Mouse (Mus musculus) liver, embryonic 16.5 days (tissue): ENCODE results near the gene Cyb5d1. TPM values are rescaled to one million over a fixed set of nuclear protein-coding genes. Genes with fewer than 3 reads are reported as not detected.
"Not testable (repeated sequence)": the region's sequence is repeated elsewhere in the genome, so short reads cannot be mapped to it uniquely, and the experiment has no call there.

Experiments
- ATAC-seq: fragments of 200-750 bp; cut with Nextera tagmentation; 2 replicates; pipeline ENCODE4 v1.8.0; 2017; ENCODE audit warnings: low read depth, mild to moderate bottlenecking, moderate number of reproducible peaks, moderate library complexity
- H3K27ac ChIP-seq: fragments of 300-500 bp; sonication (generic); 2 replicates; pipeline ENCODE4 v1.5.1; 2014; ENCODE audit warnings: mild to moderate bottlenecking, low read length
- H3K27me3 ChIP-seq: fragments of 300-500 bp; sonication (generic); 2 replicates; pipeline ENCODE4 v1.6.1; 2014; ENCODE audit warnings: low read depth, low read length, mixed read lengths; ENCODE audit not compliant: control insufficient read depth, insufficient read depth
- H3K36me3 ChIP-seq: fragments of 300-500 bp; sonication (generic); 2 replicates; pipeline ENCODE4 v1.6.1; 2014; ENCODE audit warnings: mild to moderate bottlenecking; ENCODE audit not compliant: control insufficient read depth, insufficient read depth
- H3K4me1 ChIP-seq: fragments of 300-500 bp; sonication (generic); 2 replicates; pipeline ENCODE4 v1.6.1; 2014; ENCODE audit warnings: low read depth, low read length, mixed read lengths; ENCODE audit not compliant: control insufficient read depth
- H3K4me2 ChIP-seq: fragments of 300-500 bp; sonication (generic); 2 replicates; pipeline ENCODE4 v1.6.1; 2014; ENCODE audit warnings: low read depth, low read length, mixed read lengths
- H3K4me3 ChIP-seq: fragments of 300-500 bp; sonication (generic); 2 replicates; pipeline ENCODE4 v1.5.1; 2014; ENCODE audit warnings: low read depth, mild to moderate bottlenecking, low read length
- H3K9ac ChIP-seq: fragments of 300-500 bp; sonication (generic); 2 replicates; pipeline ENCODE4 v1.6.1; 2014; ENCODE audit warnings: low read depth, low read length
- H3K9me3 ChIP-seq: fragments of 300-500 bp; sonication (generic); replicated peaks from 2 replicates; pipeline ENCODE4 v1.6.1; 2016; ENCODE audit warnings: low read length; ENCODE audit not compliant: control insufficient read depth
- WGBS: fragments of 180-500 bp; shearing (Covaris S2); extraction: QIAGEN DNeasy Blood & Tissue Kit; methylation state at CpG from one replicate; pipeline ENCODE4 v1.1.7; 2014; ENCODE audit not compliant: insufficient replicate concordance; 5-methylcytosine and 5-hydroxymethylcytosine counted together
- polyA plus RNA-seq: library from polyadenylated mRNA; unstranded; fragments of >200 nt; fragmentation: Nextera tagmentation; extraction: Ambion mirVana; gene quantifications from 2 replicates; pipeline ENCODE4 v1.2.1, GENCODE M21; 2015

Gene Cyb5d1
- polyA plus RNA-seq, 1 experiment from 2014 or later: 9.9 TPM

GRCm38 (mm10) chr11:69400083-69400850 is 4.8 kb upstream of the Cyb5d1 start:
- H3K4me3 ChIP-seq: no peak overlapping the region
- H3K36me3 ChIP-seq: peaks cover 9% of the 10 kb centered on the region

GRCm38 (mm10) chr11:69399201-69400082 is 4.0 kb upstream of the Cyb5d1 start:
- H3K4me1 ChIP-seq: peaks cover 30% of the 10 kb centered on the region
- H3K9me3 ChIP-seq: no peaks in the 10 kb centered on the region
- no peak overlapping the region for H3K9ac ChIP-seq
- peaks cover 9% of the 10 kb centered on the region for H3K36me3 ChIP-seq
- WGBS: 75% methylated on average over 65 of the region's 66 CpGs
- no peaks in the 10 kb centered on the region for H3K27me3 ChIP-seq
- ATAC-seq: no peak
- no peak overlapping the region for H3K4me3 ChIP-seq
- no peak overlapping the region for H3K4me2 ChIP-seq
- no peak overlapping the region for H3K27ac ChIP-seq

More at GRCm38 (mm10) chr11:69400083-69400850, 4.8 kb upstream of the Cyb5d1 start:
- no peak overlapping the region for H3K27ac ChIP-seq
- peaks cover 29% of the 10 kb centered on the region for H3K4me1 ChIP-seq
- no peak overlapping the region for H3K4me2 ChIP-seq
- H3K9me3 ChIP-seq: no peaks in the 10 kb centered on the region
- ATAC-seq: no peak
- H3K9ac ChIP-seq: no peak overlapping the region
- H3K27me3 ChIP-seq: no peaks in the 10 kb centered on the region
- WGBS: 85% methylated on average over 25 of the region's 25 CpGs

- peak overlapping the region; percentile 9; the same call in 1 of the 2 replicates for H3K4me2 ChIP-seq
- no peaks in the 10 kb centered on the region for H3K9me3 ChIP-seq
- no peak overlapping the region for H3K27ac ChIP-seq
- no peaks in the 10 kb centered on the region for H3K27me3 ChIP-seq
- no peak overlapping the region for H3K4me3 ChIP-seq
- ATAC-seq: no peak
- peaks cover 9% of the 10 kb centered on the region for H3K36me3 ChIP-seq
- H3K4me1 ChIP-seq: peaks cover 34% of the 10 kb centered on the region
- no peak overlapping the region for H3K9ac ChIP-seq
- WGBS: 64% methylated on average over 21 of the region's 21 CpGs
Observed at GRCm38 (mm10) chr11:69398486-69399200, 3.2 kb upstream of the Cyb5d1 start.

- ATAC-seq: no peak
- Histone ChIP-seq H3K4me2 (peak within 1 kb of the TSS; percentile 90), H3K4me1 (peaks cover 34% of the 10 kb centered on the region), H3K9ac (peak within 1 kb of the TSS; percentile 26), H3K9me3 (no peaks in the 10 kb centered on the region), H3K36me3 (peaks cover 6% of the 10 kb centered on the region), H3K27ac (peak within 1 kb of the TSS; percentile 52), H3K4me3 (peak within 1 kb of the TSS; percentile 40), H3K27me3 (no peaks in the 10 kb centered on the region)
- 44% methylated on average over 15 of the region's 16 CpGs for WGBS
Observed at GRCm38 (mm10) chr11:69398059-69398458, 2.6 kb upstream of the Cyb5d1 start, which contains the start of gene Tmem88. Gene Tmem88 (minus strand): TSS chr11:69398234.

GRCm38 (mm10) chr11:69397581-69398057 is 2.2 kb upstream of the Cyb5d1 start:
- ATAC-seq: no peak
- Histone ChIP-seq H3K36me3 (peaks cover 6% of the 10 kb centered on the region), H3K27me3 (no peaks in the 10 kb centered on the region), H3K4me2 (0 out of 2 replicates have a peak overlapping the region, but pooled peaks have one; percentile 9), H3K9me3 (no peaks in the 10 kb centered on the region), H3K9ac (peak overlapping the region; percentile 26), H3K4me3 (peak overlapping the region; percentile 40), H3K27ac (peak overlapping the region; percentile 52), H3K4me1 (peaks cover 34% of the 10 kb centered on the region)
- WGBS: 41% methylated on average over 24 of the region's 24 CpGs

GRCm38 (mm10) chr11:69396772-69397171 is 1.3 kb upstream of the Cyb5d1 start:
- 12% methylated on average over 11 of the region's 11 CpGs for WGBS
- Histone ChIP-seq H3K4me3 (peak overlapping the region; percentile 83), H3K4me2 (peak overlapping the region; percentile 90), H3K27ac (peak overlapping the region; percentile 97), H3K27me3 (no peaks in the 10 kb centered on the region), H3K4me1 (peaks cover 34% of the 10 kb centered on the region), H3K9me3 (no peaks in the 10 kb centered on the region), H3K36me3 (peaks cover 6% of the 10 kb centered on the region), H3K9ac (peak overlapping the region; percentile 96)
- no peak for ATAC-seq

- Histone ChIP-seq H3K9me3 (no peaks in the 10 kb centered on the region), H3K27me3 (no peaks in the 10 kb centered on the region), H3K4me1 (peaks cover 30% of the 10 kb centered on the region), H3K36me3 (peaks cover 5% of the 10 kb centered on the region), H3K27ac (peak overlapping the region; percentile 97), H3K9ac (peak overlapping the region; percentile 96), H3K4me2 (peak overlapping the region; percentile 90), H3K4me3 (peak overlapping the region; percentile 83)
- WGBS: 0% methylated on average over 43 of the region's 48 CpGs
- peak; percentile 90 for ATAC-seq
Observed at GRCm38 (mm10) chr11:69395634-69396373, 373 bp upstream of the Cyb5d1 start.

- Histone ChIP-seq H3K4me3 (peak overlapping the region; percentile 83), H3K4me1 (peaks cover 34% of the 10 kb centered on the region), H3K4me2 (peak overlapping the region; percentile 90), H3K27ac (peak overlapping the region; percentile 97), H3K9ac (peak overlapping the region; percentile 96)
- ATAC-seq, H3K27me3 ChIP-seq, H3K36me3 ChIP-seq, H3K9me3 ChIP-seq: not testable (repeated sequence)
- WGBS: 1% methylated on average over 31 of the region's 31 CpGs
Observed at GRCm38 (mm10) chr11:69394591-69395167, 752 bp downstream of the Cyb5d1 start.
